Mouse (Mus musculus) thymus, postnatal 36 days (tissue): ENCODE results near the gene Gm45233.
"Not testable (repeated sequence)": the region's sequence is repeated elsewhere in the genome, so short reads cannot be mapped to it uniquely, and the experiment has no call there.

Source experiments
- DNase-seq, 2 experiments: peaks; one replicate each; pipeline ENCODE4 v3.0.0; 2022; ENCODE audit warnings: mixed read lengths in 2 of 2

Gm45233 gene

GRCm38 (mm10) chr7:43443917-43444293 lies at the start of gene Gm45233, which contains the start of gene Etfb:
TSS of gene Gm45233 (plus strand) at chr7:43444128.
TSS of gene Etfb (plus strand) at chr7:43444083.
- DNase-seq = peak; percentile 87 to 91

- no peak for DNase-seq
Measured at GRCm38 (mm10) chr7:43399501-43399900, 44.4 kb upstream of the Gm45233 start.

- DNase-seq = no peak
Measured at GRCm38 (mm10) chr7:43402718-43403117, 41.2 kb upstream of the Gm45233 start.

- no peak for DNase-seq
Measured at GRCm38 (mm10) chr7:43407573-43407972, 36.4 kb upstream of the Gm45233 start.

- no peak for DNase-seq
Measured at GRCm38 (mm10) chr7:43408131-43408553, 35.8 kb upstream of the Gm45233 start, which contains the start of gene Siglecg. TSS of gene Siglecg (plus strand) at chr7:43408204.

GRCm38 (mm10) chr7:43409084-43409483 lies 34.8 kb upstream of the Gm45233 start:
- DNase-seq = no peak

GRCm38 (mm10) chr7:43411724-43412123 lies 32.2 kb upstream of the Gm45233 start:
- DNase-seq = not testable (repeated sequence)

GRCm38 (mm10) chr7:43417298-43417697 lies 26.6 kb upstream of the Gm45233 start:
- no peak for DNase-seq

- peak; percentile 70 to 78 for DNase-seq
Measured at GRCm38 (mm10) chr7:43422995-43423617, 20.8 kb upstream of the Gm45233 start.

GRCm38 (mm10) chr7:43423991-43424625 lies 19.8 kb upstream of the Gm45233 start:
- no peak for DNase-seq

- no peak for DNase-seq
Measured at GRCm38 (mm10) chr7:43427406-43427805, 16.5 kb upstream of the Gm45233 start, which contains the start of gene Lim2. TSS of gene Lim2 (plus strand) at chr7:43427670.

GRCm38 (mm10) chr7:43429500-43429899 lies 14.4 kb upstream of the Gm45233 start:
- DNase-seq = no peak

GRCm38 (mm10) chr7:43432891-43433290 lies 11.0 kb upstream of the Gm45233 start:
- no peak for DNase-seq

- DNase-seq = no peak
Measured at GRCm38 (mm10) chr7:43434676-43435075, 9.3 kb upstream of the Gm45233 start.

- no peak for DNase-seq
Measured at GRCm38 (mm10) chr7:43436341-43437255, 7.3 kb upstream of the Gm45233 start, which contains the start of gene Nkg7. TSS of gene Nkg7 (plus strand) at chr7:43437073.

- DNase-seq = no peak
Measured at GRCm38 (mm10) chr7:43438611-43439010, 5.3 kb upstream of the Gm45233 start.

- no peak for DNase-seq
Measured at GRCm38 (mm10) chr7:43440482-43440881, 3.4 kb upstream of the Gm45233 start, which contains the start of gene Cldnd2. TSS of gene Cldnd2 (plus strand) at chr7:43440782.

- DNase-seq = no peak
Measured at GRCm38 (mm10) chr7:43441071-43441470, 2.9 kb upstream of the Gm45233 start.

GRCm38 (mm10) chr7:43442684-43443083 lies 1.2 kb upstream of the Gm45233 start:
- no peak for DNase-seq

- DNase-seq = peak; percentile 79 to 83
Measured at GRCm38 (mm10) chr7:43443126-43443916, 607 bp upstream of the Gm45233 start.

- no peak for DNase-seq
Measured at GRCm38 (mm10) chr7:43447801-43448200, 3.9 kb downstream of the Gm45233 start.

- DNase-seq = no peak
Measured at GRCm38 (mm10) chr7:43448246-43448645, 4.3 kb downstream of the Gm45233 start.
